Mouse (Mus musculus) frontal cortex, postnatal 10 days (tissue): ENCODE data around the gene Nfu1.

Experiments used
- DNase-seq, 2 experiments: peaks; one replicate each; pipeline ENCODE4 v3.0.0; 2022; ENCODE audit warnings: low spot score in 2 of 2, mixed read lengths in 1 of 2

Gene Nfu1

GRCm38 (mm10) chr6:87072759-87073158, 63.7 kb downstream of the Nfu1 start:
- no peak for DNase-seq

DNA sequence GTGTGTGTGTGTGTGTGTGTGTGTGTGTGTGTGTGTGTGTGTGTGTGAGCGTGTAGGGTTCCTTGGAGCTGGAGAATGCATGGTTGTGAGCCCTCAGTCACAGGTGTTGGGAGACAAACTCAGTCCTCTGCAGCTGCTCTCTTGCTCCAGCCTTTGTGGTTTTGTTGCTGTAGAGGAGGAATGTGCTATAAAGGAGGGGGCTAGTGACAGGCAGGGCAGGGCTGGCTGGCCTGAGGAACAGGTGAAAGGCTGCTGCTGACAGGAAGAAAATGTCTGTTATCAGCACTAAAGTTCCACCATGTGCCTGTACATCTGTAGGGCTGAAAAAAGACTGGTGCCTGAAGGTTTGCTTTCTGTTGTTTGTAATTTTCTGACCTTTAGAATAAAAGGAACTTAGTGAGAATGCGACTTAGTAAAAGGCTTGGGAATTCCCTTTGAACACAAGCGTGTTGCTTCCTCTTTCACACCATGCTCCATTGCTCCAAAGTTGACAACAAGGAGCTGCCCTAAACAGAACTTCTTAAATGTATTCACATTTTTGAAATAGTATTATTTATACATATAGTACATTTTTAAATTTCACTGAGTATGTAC, 66.2 kb downstream of the Nfu1 start:
- DNase-seq = no peak
